Mouse (Mus musculus) adrenal gland, adult (tissue): ENCODE measurements at regions not wholly inside any gene's neighbourhood (a gene's known extent, or its start where the extent isn't known, plus 50 kb on each side); places are given as distances from the start of the nearest gene placed in this dataset.

Experiments
- DNase-seq, 2 experiments: peaks; one replicate each; pipeline ENCODE4 v3.0.0; 2022 to 2023; ENCODE audit warnings: low spot score in 1 of 2; ENCODE audit not compliant: inconsistent age in 2 of 2

- no peak for DNase-seq
Observed at GRCm38 (mm10) chr16:24341736-24342135, 51.6 kb upstream of the Lpp start.

- DNase-seq = no peak
Observed at GRCm38 (mm10) chr16:24340646-24341045, 52.7 kb upstream of the Lpp start.

GRCm38 (mm10) chr16:24339320-24340265 is 53.7 kb upstream of the Lpp start:
- no peak for DNase-seq

- no peak for DNase-seq
Observed at GRCm38 (mm10) chr16:24338404-24338803, 54.9 kb upstream of the Lpp start.

- no peak for DNase-seq
Observed at GRCm38 (mm10) chr16:24334389-24334788, 58.9 kb upstream of the Lpp start.

- DNase-seq = no peak
Observed at GRCm38 (mm10) chr16:24331446-24332020, 61.8 kb upstream of the Lpp start.

GRCm38 (mm10) chr16:24326571-24326970 is 66.7 kb upstream of the Lpp start:
- DNase-seq = no peak

- DNase-seq = peak in 1 of 2 experiments; percentile 63
Observed at GRCm38 (mm10) chr16:24326046-24326445, 67.3 kb upstream of the Lpp start.

- no peak for DNase-seq
Observed at GRCm38 (mm10) chr16:24324917-24325316, 68.4 kb upstream of the Lpp start.

- no peak for DNase-seq
Observed at GRCm38 (mm10) chr16:24318723-24319437, 74.4 kb upstream of the Lpp start.

GRCm38 (mm10) chr16:24313544-24314326 is 79.6 kb upstream of the Lpp start:
- DNase-seq = peak; percentile 62 to 81

- no peak for DNase-seq
Observed at GRCm38 (mm10) chr16:24305391-24305790, 87.9 kb upstream of the Lpp start.

GRCm38 (mm10) chr16:24296790-24297189 is 96.5 kb upstream of the Lpp start:
- no peak for DNase-seq

- no peak for DNase-seq
Observed at GRCm38 (mm10) chr16:24295626-24296440, 97.5 kb upstream of the Lpp start.

- peak in 1 of 2 experiments; percentile 68 for DNase-seq
Observed at GRCm38 (mm10) chr16:24284215-24284614, 109.1 kb upstream of the Lpp start.

GRCm38 (mm10) chr16:24282194-24282683 is 111.1 kb upstream of the Lpp start:
- DNase-seq = peak; percentile 72 to 88

- peak in 1 of 2 experiments; percentile 28 for DNase-seq
Observed at GRCm38 (mm10) chr16:24281561-24281960, 111.7 kb upstream of the Lpp start.

- no peak for DNase-seq
Observed at GRCm38 (mm10) chr16:24277857-24278256, 115.5 kb upstream of the Lpp start.

GRCm38 (mm10) chr16:24262701-24263100 is 130.6 kb upstream of the Lpp start:
- DNase-seq = no peak

GRCm38 (mm10) chr16:24259711-24260230 is 133.5 kb upstream of the Lpp start:
- DNase-seq = no peak
